Mouse (Mus musculus): Measurements from ENCODE around the gene Rnf148. TPM values are rescaled to one million over a fixed set of nuclear protein-coding genes. Genes with fewer than 3 reads are reported as not detected.

Rnf148 gene
- total RNA-seq (2021), result 1 to 10 TPM; 1.1 to 1.5 TPM

GRCm38 (mm10) chr6:23655036-23655435, at the start of gene Rnf148:
Rnf148 (minus strand) TSS chr6:23655136.
- no peak for DNase-seq (ENCODE audit: low spot score in 2 of 2)
- intact Hi-C loops (cut with DNase I), result no loop called here

DNA sequence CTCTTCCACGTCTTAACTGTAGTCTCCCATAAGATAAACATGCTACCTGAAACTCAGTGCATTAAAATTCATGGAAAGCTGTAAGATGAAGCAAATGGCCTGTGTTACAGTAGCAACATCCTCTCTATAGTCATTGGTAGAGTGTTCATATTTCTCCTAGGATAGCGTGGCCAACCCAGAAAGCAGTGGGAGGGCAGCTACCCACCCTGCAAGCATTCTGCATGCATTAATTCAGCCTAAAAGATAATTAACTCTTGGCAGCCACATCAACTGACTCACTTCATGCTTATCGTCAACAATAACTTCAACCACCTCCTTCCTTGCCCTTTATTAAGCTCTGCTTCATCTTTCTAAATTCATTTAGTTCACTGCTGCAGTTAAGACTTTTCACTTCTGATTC, 45.9 kb upstream of the Rnf148 start:
- DNase-seq (ENCODE audit: low spot score in 2 of 2), result peak in 1 of 2 experiments; percentile 14
- intact Hi-C loops (cut with DNase I), result no loop called here

DNA sequence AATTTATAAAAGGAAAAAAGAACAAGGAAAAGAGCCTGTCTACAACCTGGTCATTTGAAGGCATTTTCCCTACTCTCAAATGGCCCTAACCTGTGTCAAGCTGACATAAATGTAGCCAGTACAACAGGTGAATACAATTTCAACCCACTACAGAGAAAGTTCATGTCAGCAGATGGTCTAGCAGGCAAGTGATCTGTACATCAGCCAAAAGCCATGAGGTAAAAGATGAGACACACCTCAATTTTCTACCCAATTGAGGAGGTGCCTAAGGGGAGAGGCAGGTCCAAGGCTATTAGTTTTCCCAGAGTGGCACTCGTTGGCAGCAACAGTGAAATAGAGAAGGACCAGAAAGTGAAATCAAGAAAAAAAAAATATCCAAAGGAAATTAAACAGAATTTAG, 23.2 kb upstream of the Rnf148 start:
- intact Hi-C loops (cut with DNase I), result no loop called here
- no peak for DNase-seq (ENCODE audit: low spot score in 2 of 2)

DNA sequence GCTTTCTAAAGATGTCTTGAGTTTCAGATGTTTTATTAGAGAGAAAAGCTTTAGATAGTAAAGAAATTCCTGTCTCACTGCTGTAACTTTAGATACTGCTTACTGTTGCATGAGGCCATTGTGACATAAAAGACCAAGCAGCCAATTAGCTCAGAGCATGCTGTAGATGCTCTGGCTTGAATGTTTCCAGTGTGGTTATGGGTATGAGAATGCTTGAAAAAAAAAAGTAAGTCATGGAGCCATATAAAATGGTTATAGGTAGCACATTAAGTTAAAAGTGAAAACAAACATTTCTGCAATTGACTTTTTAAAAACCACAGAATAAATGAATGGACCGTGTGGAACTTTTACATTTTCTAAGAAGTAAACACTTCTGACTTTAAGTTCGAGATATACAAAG, 4.7 kb downstream of the Rnf148 start, which contains the start of gene Rnf133:
TSS of gene Rnf133 (minus strand) at position 101 of the 400 bp plus-strand sequence.
- DNase-seq (ENCODE audit: low spot score in 2 of 2), result no peak
- intact Hi-C loops (cut with DNase I), result no loop called here

GRCm38 (mm10) chr6:23648732-23649131, 6.2 kb downstream of the Rnf148 start:
- intact Hi-C loops (cut with DNase I), result no loop called here
- no peak for DNase-seq (ENCODE audit: low spot score in 2 of 2)

DNA sequence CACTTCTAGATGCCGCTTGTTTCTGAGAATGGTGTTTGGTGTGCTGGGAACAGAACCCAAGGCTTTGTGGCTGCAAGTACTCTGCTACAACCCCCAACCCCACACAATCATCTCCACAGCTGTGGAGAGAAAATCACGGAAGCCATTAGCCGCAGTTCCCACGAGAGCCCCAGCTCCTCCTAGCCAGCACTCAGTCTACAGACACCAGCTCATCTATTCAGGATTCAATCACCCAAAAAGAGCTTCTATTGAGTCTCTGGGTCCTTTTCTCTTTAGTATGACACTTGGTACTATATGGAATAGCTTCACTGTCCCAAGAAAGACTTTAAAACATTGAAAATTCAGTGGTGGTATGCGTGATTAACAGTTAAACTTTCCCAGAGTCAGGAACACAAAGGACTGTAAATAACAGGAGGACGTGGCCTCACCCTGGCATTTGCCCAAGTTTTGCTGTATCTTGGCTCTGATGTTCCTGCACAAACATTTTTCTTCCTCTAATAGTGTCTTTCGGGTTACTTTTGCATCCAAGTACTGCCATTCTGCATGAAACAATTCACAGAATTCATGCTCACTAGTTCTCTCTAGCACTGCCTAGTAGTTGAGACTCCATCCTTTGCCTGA, 7.2 kb downstream of the Rnf148 start:
- DNase-seq (ENCODE audit: low spot score in 2 of 2), result no peak
- intact Hi-C loops (cut with DNase I), result no loop called here

GRCm38 (mm10) chr6:23637081-23637480, 17.9 kb downstream of the Rnf148 start:
- peak; percentile 11 to 28 for DNase-seq (ENCODE audit: low spot score in 2 of 2)
- intact Hi-C loops (cut with DNase I), result no loop called here

DNA sequence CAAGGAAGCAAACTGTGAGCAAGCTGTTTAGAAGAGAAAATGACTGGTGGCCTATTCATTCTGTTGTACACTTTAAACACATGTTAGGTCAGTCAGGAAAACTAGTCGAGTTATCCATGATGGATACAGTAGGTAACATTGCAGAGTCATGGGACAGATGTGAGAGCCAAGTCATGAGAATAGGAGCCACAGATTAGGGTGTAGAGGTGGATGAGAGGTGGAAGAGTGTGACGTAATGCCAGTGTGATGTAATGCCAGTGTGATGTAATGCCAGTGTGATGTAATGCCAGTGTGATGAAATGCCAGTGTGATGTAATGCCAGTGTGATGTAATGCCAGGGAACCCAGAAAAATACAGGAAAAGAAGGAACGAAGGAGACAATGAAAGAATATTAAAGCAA, 19.7 kb downstream of the Rnf148 start:
- intact Hi-C loops (cut with DNase I), result no loop called here
- DNase-seq (ENCODE audit: low spot score in 2 of 2), result no peak

DNA sequence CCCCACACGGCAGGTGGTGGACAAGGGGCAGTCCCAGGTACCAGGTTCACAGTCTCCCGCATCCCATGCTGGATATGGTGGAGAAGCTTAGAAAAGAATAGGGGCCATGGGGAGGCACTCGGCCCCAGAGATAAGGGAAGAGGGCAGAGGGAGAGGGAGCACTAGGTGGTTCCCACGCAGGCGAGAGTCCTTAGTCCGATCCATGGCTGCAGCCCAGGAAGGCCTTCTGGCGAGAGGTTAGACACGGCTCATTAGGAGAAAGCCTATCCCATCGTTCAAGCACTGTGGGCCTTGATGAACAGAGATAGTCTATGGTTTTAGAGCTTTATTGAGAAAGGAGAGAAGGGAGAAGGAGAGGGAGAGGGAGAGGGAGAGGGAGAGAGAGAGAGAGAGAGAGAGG, 20.9 kb downstream of the Rnf148 start:
- no peak for DNase-seq (ENCODE audit: low spot score in 2 of 2)
- intact Hi-C loops (cut with DNase I), result no loop called here

DNA sequence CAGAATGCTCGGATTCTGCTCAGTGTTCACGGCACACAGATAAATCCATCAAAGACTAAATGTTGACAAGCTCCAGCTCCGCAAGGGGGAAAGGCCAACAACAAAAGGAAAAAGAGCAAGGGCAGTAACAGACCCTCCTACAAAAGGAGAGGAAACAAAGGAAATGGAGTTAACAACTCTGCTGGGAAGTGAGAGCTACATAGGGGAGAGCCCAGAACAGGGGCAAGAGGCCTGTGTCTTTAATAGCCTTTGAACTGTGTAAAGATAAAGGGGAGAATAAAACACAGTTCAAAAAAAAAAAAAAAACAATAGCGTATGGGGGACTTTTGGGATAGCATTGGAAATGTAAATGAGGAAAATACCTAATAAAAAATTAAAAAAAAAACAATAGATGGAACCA, 24.5 kb downstream of the Rnf148 start:
- no peak for DNase-seq (ENCODE audit: low spot score in 2 of 2)
- intact Hi-C loops (cut with DNase I), result no loop called here

Other genes with a start within 250 kb of the Rnf148 start
- 1 to 10 TPM in 1 of 2 experiments, under 1 TPM in 1; 0.66 to 1.3 TPM for gene Rnf133, start 4.8 kb downstream of the Rnf148 start, total RNA-seq (2021)
- 10 to 100 TPM; 85.8 to 90.7 TPM for gene Cadps2, start 184.3 kb upstream of the Rnf148 start, total RNA-seq (2021)